ENCODE assay signal across 21 mouse cellular contexts in genomic region chr13:72938156-72938874, GRCm38 (mm10).
DNase-seq lines count a peak whose midpoint lies in the region; ATAC-seq lines count a peak whose summit lies in the region.
"Had no signal": no experiment of that assay in that cellular context is flagged by ENCODE, and none has a peak within 500 bp of the region (broad histone marks: within the 10 kb centered on the region; RNA-seq: fewer than 3 reads in every experiment).

No protein-coding gene starts in this region.

- H3K4me2 ChIP-seq in forebrain, embryonic 16.5 days (ENCODE audit: low read length): no peak overlapping the region
- H3K4me2 ChIP-seq in forebrain, embryonic 13.5 days: no peak overlapping the region
- no peak overlapping the region for H3K4me2 ChIP-seq in hindbrain, embryonic 16.5 days (ENCODE audit: low read length)
- H3K4me2 ChIP-seq: embryonic facial prominence, embryonic 12.5 days; kidney, embryonic 15.5 days had no signal

- H3K4me1 ChIP-seq in forebrain, embryonic 16.5 days (replicated peaks; ENCODE audit: control insufficient read depth, insufficient read depth, low read length): peaks cover 6% of the 10 kb centered on the region
- H3K4me1 ChIP-seq in forebrain, embryonic 13.5 days: no peaks in the 10 kb centered on the region
- no peaks in the 10 kb centered on the region for H3K4me1 ChIP-seq in hindbrain, embryonic 16.5 days (ENCODE audit: control insufficient read depth, insufficient read depth, low read depth, low read length)
- H3K4me1 ChIP-seq: embryonic facial prominence, embryonic 12.5 days; kidney, embryonic 15.5 days; megakaryocyte, embryonic 14.5 days had no signal

- intact Hi-C loops in left cerebral cortex, postnatal 4 days (cut with DNase I): no loop called here
- intact Hi-C loops in left cerebral cortex, postnatal 10 days (cut with DNase I): no loop called here

- no peaks in the 10 kb centered on the region for H3K36me3 ChIP-seq in forebrain, embryonic 16.5 days (ENCODE audit: control insufficient read depth, insufficient read depth)
- no peaks in the 10 kb centered on the region for H3K36me3 ChIP-seq in forebrain, embryonic 13.5 days (ENCODE audit: poor library complexity, severe bottlenecking)
- no peaks in the 10 kb centered on the region for H3K36me3 ChIP-seq in hindbrain, embryonic 16.5 days (ENCODE audit: control insufficient read depth, insufficient read depth, low read length)
- H3K36me3 ChIP-seq: embryonic facial prominence, embryonic 12.5 days; kidney, embryonic 15.5 days had no signal

- no peak for ATAC-seq in cerebellum, adult (ENCODE audit: insufficient number of reproducible peaks, low FRiP score, low TSS enrichment)
- ATAC-seq in forebrain, embryonic 16.5 days: 0 out of 2 replicates have a peak, but pooled peaks have one; percentile 50
- no peak for ATAC-seq in forebrain, embryonic 13.5 days
- ATAC-seq in hindbrain, embryonic 16.5 days: peak; percentile 70; the same call in 1 of the 2 replicates
- ATAC-seq: CD4-positive, CD25-positive, alpha-beta regulatory T cell, adult 4 months; intestine, postnatal 0 days; liver, postnatal 0 days; Patski had no signal

- 19% methylated on average over 13 of the region's 13 CpGs for WGBS in forebrain, embryonic 16.5 days
- WGBS in forebrain, embryonic 13.5 days: 37% methylated on average over 13 of the region's 13 CpGs
- 43% methylated on average over 13 of the region's 13 CpGs for WGBS in hindbrain, embryonic 16.5 days

- DNase-seq in cerebellum, adult 11-12 months: peak; percentile 8
- peak; percentile 43 for DNase-seq in left cerebral cortex, postnatal 4 days
- DNase-seq in left cerebral cortex, postnatal 10 days (ENCODE audit: extremely low spot score in 1 of 2, low spot score in 2 of 2): no peak
- DNase-seq in frontal cortex, postnatal 36 days (ENCODE audit: low spot score in 2 of 2): no peak
- DNase-seq: adrenal gland, adult 8-10 months; gastrocnemius, postnatal 25 days; liver, postnatal 0 days; right cerebral cortex, postnatal 14 days; spleen, adult 18-20 months; thymus, postnatal 36 days had no signal

- H3K27me3 ChIP-seq in forebrain, embryonic 16.5 days (replicated peaks; ENCODE audit: control insufficient read depth, insufficient read depth, low read length): 0 out of 2 replicates have a peak, but pooled peaks cover 2% of the 10 kb centered on the region
- H3K27me3 ChIP-seq in forebrain, embryonic 13.5 days: 0 out of 2 replicates have a peak, but pooled peaks cover 4% of the 10 kb centered on the region
- no peaks in the 10 kb centered on the region for H3K27me3 ChIP-seq in hindbrain, embryonic 16.5 days (replicated peaks; ENCODE audit: control insufficient read depth, insufficient read depth, low read length)
- H3K27me3 ChIP-seq: embryonic facial prominence, embryonic 12.5 days; megakaryocyte, embryonic 14.5 days had no signal

- no peak overlapping the region for H3K9ac ChIP-seq in forebrain, embryonic 16.5 days (replicated peaks; ENCODE audit: low read depth, low read length)
- H3K9ac ChIP-seq in forebrain, embryonic 13.5 days: no peak overlapping the region
- no peak overlapping the region for H3K9ac ChIP-seq in hindbrain, embryonic 16.5 days (ENCODE audit: low read depth, low read length)
- H3K9ac ChIP-seq: embryonic facial prominence, embryonic 12.5 days; kidney, embryonic 15.5 days; liver, postnatal 0 days had no signal

- no peak overlapping the region for H3K27ac ChIP-seq in forebrain, embryonic 16.5 days (ENCODE audit: low read length)
- no peak overlapping the region for H3K27ac ChIP-seq in forebrain, embryonic 13.5 days
- no peak overlapping the region for H3K27ac ChIP-seq in hindbrain, embryonic 16.5 days (ENCODE audit: low read depth, low read length)
- H3K27ac ChIP-seq: embryonic facial prominence, embryonic 12.5 days; kidney, embryonic 15.5 days had no signal

- H3K4me3 ChIP-seq in forebrain, embryonic 16.5 days (replicated peaks; ENCODE audit: low read length): no peak overlapping the region
- no peak overlapping the region for H3K4me3 ChIP-seq in forebrain, embryonic 13.5 days
- H3K4me3 ChIP-seq in hindbrain, embryonic 16.5 days (ENCODE audit: low read length): no peak overlapping the region
- H3K4me3 ChIP-seq: embryonic facial prominence, embryonic 12.5 days; erythroblast, embryonic 14.5 days; kidney, embryonic 15.5 days had no signal

- H3K9me3 ChIP-seq in forebrain, embryonic 16.5 days (ENCODE audit: control insufficient read depth, low read length): no peaks in the 10 kb centered on the region
- H3K9me3 ChIP-seq in forebrain, embryonic 13.5 days (replicated peaks): no peaks in the 10 kb centered on the region
- no peaks in the 10 kb centered on the region for H3K9me3 ChIP-seq in hindbrain, embryonic 16.5 days (ENCODE audit: control insufficient read depth, low read length)
- H3K9me3 ChIP-seq: embryonic facial prominence, embryonic 12.5 days; kidney, embryonic 15.5 days had no signal

Comparison
In these comparisons a context has a peak if more than half of its experiments do, and no peak if none do; other contexts are left out.
1. DNase-seq: peak in cerebellum, adult 11-12 months (single experiment) and left cerebral cortex, postnatal 4 days (single experiment); none in left cerebral cortex, postnatal 10 days (0 of 2) and frontal cortex, postnatal 36 days (0 of 2).
2. ATAC-seq: peak in forebrain, embryonic 16.5 days (single experiment) and hindbrain, embryonic 16.5 days (single experiment); none in cerebellum, adult (single experiment) and forebrain, embryonic 13.5 days (single experiment).